Mouse (Mus musculus) ovary, postnatal 14 days (tissue): ENCODE measurements around the gene Tnk2.

Source experiments
- DNase-seq: peaks from one replicate; pipeline ENCODE4 v3.0.0; 2022; ENCODE audit warnings: low spot score

Gene Tnk2

DNA sequence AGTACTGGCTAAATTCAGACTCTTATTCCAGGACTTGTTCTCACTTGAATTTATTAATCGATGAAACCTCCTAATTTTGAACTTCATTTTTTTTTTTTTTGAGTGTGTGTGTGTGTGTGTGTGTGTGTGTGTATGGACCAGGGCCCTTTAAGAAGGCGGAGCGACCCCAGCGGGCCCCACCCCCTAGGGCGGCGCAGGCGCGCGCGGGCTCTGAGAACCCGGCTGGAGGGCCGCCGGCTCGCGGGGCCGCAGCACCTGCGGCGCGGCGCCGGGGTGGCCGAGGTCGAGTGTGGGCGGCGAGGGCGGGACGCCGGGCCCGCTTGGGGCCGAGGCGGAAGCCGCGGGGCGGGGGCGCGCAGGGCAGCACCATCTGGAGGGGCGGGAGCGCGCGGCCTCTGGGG, at the start of gene Tnk2:
Gene Tnk2 (plus strand): TSS at position 214 of the 401 bp plus-strand sequence.
- DNase-seq: peak; percentile 77

DNA sequence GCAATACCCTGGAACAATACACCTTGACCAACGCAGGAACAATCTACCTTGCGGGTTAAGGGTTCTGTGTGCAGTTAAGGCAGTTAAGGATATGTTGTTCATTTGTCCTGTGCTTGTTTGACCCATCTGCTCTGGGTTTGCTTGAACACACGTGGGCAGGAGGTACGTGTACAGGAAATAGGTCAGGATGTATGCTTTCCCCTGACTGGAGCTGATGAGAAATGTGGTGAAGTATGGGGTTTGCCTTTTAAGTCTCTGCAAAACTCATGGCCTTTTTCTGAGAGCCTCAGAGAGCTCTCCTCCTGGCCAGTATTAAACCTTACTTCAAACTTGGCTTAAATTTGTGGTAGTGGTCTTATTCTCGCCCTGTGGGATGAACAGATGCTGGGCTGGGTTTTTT, 49.8 kb upstream of the Tnk2 start:
- DNase-seq: no peak

DNA sequence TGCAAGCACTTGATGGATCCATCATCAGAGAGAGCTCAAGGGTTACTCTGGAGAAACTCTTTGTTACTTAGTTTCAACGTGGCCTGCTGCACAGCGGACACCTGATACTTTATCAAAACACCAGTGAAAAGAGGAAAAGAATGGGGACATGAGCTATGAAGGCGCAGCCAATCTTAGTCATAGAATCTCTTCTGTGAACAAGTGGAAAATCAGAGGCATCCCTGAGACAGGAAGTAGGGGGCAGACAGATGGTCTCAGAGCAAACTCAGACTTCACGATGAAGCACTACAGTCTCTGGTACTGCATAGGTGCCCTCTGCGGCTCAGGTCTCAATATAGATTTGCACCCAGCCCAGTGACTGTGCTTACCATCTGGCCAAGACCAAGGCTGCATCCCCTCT, 49.0 kb upstream of the Tnk2 start:
- no peak for DNase-seq

DNA sequence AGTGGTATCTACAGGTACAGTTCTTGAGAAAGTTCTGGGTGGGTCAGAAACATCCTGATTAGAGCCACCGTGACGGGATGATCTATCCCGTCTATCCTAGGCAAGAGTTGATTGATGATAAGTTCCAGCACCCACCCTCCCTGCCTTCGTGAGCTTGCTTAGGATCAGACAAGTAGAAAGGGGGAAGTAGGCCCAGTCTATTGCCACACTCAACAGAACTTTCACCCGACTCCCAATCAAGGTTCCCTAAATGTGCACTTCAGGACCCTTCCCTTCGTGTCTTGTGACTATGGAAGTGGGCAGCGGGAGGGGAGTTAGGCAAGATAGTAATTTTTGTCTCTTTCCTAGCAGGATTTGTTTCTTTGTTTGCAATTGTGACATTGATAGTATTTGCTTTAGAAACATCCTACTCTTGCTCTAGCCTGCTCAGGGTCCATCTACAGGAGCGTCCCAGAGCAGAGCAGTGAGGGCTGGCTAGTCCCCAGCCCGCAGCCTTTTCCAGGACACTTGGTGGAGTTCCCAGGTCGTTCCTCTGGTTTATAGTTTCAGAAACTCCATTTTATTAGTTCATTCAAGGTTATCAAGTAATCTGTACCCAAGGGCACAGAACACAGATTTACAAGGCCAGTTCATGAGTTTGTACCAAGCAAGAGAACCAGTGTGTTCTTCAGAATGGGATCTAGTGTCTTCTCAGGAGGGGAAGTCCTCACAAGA, 48.4 kb upstream of the Tnk2 start:
- DNase-seq: no peak

DNA sequence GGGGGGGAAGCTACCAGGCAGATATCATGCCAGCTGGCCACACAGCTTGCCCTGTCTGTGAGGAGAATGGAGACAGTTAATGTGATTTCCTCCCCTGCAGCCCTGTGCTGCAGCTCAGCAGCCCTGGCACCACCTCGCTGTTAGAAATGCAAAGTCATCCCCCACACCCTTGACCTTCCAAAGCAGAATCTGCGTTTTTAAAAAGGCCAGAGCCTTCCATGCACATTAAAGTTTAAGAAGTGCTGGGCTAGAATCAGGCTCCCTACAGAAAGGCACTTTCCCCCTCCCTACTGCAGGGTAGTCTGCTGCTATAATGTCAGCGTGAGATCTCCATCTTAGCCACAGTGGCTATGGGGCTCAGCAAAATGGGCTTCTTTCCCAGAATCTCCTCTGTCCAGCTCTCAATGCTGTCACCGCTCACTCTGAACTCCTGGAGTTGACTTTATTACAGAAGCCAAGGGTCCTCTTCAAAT, 45.7 kb upstream of the Tnk2 start:
- DNase-seq: no peak

DNA sequence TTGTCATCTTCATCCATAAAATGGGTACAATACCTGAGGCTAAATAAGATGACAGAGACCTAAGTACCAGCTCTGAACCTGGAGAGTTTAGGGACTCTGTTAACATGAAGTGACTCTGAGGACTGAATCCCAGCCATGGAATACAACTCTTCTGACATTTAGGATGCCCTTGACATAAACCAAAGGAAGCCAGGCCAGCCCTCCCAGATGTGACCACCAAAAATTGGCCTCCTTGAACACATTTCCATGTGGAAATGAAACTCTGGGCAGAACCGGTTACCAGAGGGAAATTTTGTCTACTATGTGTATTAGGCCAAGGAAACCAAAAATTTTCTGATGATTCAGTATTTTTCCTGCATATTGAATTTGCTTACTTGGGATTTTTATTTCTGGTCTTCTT, 44.5 kb upstream of the Tnk2 start:
- DNase-seq: no peak

DNA sequence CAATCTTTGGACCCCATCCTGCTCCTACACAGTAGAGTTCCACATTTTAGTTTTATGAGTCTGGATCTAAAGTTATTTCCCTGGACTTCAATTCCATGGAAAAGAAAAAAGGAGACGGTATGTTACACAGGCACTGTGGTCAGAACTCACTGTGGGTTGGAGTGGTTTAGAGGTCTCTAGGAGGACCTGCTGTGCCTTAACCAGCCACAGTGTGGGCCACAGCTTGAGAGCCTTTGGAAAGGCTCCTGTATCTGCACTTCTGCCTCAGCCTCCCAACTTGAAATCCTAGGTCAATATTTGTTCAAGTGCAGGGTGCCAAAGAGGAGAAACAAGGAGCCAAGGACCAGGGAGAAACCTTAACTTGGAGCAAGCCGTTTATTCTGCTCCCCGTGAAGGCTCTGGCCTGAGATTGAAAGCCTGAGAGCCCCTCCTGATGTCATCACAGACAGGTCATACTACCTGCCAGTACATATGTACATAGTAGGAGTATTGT, 41.4 kb upstream of the Tnk2 start:
- DNase-seq: no peak

DNA sequence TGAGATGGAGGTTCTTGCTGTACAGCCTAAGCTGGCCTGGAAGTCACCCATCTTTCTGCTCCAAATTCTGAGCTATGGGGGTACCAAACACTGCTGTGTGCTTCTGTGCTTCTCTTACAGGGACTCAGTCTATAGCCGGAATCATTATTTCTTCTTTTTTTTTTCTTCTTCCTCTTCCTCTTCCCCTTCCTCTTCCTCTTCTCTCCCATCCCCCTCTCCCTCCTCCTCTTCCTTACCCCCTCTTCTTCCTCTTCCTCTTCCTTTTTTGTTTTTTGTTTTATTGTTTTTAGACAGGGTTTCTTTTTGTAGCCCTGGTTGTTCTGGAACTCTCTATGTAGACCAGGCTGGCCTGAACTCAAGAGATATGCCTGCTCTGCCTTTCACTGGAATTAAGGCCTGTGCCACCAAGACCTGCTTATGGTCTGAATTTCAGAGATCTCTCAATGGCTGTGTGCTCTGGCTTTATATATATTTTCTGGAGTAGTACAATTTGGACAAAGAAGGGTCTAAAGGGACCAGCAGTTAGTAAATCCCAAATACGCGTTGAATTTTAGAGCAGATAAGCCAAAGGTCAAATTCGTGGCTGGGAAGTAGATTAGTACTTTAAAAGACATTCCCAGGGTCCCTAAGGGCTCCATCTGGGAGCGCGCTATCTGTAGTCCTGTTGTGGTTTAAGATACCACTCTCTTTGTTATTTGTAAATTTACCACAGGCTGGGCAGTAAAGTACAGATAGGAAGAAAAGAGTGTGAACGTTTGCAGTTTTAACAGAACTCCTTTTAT, 35.9 kb upstream of the Tnk2 start:
- no peak for DNase-seq

DNA sequence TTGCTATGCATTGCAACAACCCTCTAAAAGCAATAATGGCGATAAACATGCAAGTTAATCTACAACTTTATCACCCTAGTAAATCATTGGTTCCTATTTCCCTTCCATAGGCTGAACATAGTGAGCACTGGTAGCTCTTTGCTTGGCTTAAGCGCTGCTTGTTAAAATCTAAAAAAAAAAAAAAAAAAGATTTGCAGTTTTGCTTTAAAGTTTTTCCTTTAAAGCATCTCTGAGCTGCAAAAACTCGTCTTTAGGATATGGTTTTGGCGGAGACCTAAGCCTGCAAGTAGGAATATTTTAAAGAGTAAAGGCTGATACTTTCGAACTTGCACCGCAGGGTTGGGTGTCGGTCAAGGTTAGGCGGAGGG, 35.3 kb upstream of the Tnk2 start:
- no peak for DNase-seq

DNA sequence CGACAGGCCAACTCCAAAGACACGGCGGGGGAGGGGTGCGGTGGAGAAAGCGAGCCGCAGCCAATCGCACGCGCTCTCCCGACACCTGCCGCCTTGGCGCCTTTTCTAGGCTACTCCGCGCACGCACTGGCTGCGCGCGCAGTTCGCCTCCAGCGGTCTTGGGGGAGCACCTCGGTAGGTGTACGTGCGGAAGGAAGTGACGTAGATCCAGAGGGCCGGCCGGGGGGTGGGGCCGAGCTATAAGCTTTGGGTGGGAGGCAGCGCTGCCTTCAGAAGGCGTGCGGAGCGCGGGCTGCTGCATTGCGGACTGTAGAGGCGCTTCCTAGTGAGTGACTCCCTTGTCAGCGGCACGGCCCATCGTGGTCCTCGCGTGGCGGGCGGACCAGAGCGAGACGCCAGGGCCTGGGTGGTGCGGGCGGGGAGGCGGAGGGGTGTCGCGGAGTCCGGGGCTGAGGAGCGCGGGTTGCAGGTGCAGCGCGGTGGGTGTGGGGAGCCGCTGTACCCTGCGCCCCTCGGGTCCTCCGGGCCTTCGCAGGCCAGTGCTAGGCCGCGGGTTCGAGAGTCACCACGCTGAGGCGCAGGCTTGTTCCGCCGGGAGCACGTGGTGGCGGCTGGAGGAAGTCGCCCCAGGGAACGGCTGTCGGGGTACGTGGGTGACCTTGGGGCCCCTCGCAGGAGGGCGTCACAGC, 34.8 kb upstream of the Tnk2 start, which contains the start of gene Tfrc:
Gene Tfrc (plus strand): TSS at position 209 of the 689 bp plus-strand sequence.
- peak; percentile 88 for DNase-seq

DNA sequence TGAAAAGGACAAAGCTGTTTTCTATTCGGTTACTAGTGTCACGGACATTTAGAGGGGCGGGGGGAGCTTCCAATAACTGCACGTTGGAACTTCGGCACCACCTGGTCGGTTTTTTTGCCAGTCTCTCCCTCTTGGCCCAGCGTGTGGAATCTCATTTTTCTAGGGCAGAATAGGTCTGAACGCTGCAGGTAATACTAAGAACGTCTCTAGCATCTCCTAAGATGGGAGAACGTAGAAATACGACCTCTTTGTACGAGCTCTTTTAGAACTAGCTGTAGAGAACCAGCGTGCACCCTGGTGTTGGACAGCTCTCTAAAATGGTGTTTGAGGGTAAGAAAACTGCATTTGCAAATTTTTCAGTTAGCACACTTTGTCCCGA, 34.3 kb upstream of the Tnk2 start:
- no peak for DNase-seq

DNA sequence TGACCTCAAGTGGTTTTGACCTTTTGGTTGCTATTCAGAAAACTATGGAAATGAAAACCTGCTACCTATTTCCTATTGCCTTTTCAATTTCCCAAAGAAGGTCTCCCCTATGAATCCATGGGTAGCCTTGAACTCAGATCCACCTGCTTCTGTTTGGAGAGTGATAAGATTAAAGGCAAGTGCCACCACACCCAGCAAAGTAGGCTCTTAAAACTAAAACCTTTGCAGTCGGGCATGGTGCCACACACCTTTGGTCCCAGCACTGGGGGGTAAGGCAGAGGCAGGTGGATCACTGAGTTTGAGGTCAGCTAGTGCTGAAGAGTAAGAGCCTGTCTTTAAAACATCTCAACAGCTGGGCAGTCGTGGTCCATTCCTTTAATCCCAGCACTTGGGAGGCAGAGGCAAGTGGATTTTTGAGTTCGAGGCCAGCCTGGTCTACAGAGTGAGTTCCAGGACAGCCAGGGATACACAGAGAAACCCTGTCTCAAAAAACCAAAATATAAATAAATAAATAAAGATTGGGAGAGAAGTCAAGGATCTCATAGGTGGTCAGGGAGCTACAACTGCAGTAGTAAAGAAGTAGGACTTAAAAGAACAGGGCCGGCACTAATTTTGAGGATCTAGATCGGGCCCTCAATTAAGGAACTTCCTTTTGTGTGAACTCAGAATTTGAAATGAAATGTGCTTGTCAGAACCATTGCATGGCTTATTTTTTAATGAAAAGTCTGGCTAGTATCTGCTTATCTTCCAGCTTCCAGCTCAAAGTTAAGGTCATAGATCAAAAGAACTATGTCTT, 33.0 kb upstream of the Tnk2 start:
- DNase-seq: no peak

DNA sequence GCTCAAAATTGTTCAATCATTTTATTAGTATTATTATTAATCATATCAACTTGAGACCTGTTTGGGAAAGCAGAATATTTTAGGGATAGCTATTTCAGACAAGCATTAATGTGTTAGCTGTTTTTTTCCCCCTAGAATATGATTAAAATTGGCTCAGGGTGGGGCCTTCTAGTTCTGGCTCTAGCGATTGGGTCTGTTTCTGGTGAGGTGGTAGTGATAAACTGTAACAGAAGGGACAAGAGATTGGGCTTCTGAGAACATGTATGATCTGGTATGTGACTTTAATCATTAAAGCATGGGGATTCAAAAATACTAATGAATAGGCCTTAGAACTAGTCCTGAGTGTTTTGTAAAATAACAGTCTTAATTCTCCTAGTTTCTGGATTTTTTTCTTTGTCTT, 31.6 kb upstream of the Tnk2 start:
- DNase-seq: no peak

DNA sequence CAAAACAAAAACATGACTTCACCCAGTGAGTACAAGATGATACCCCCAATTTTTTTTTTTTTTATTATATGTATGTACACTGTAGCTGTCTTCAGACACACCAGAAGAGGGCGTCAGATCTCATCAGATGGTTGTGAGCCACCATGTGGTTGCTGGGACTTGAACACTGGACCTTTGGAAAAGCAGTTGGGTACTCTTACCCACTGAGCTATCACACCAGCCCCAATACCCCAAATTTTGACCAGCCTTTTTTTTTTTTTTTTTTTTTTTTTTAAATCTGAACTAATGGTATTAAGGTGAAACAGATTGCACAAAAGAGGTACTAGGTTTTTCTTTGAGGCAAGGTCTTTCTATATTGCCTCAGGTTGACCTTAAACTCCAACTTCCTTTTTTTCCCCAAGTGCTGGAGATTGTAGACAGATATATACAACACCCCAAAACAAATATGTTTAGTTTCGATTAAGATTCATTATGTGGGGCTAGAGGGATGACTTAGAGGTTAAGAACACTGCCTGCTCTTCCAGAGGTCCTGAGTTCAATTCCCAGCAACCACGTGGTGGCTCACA, 30.3 kb upstream of the Tnk2 start:
- no peak for DNase-seq

DNA sequence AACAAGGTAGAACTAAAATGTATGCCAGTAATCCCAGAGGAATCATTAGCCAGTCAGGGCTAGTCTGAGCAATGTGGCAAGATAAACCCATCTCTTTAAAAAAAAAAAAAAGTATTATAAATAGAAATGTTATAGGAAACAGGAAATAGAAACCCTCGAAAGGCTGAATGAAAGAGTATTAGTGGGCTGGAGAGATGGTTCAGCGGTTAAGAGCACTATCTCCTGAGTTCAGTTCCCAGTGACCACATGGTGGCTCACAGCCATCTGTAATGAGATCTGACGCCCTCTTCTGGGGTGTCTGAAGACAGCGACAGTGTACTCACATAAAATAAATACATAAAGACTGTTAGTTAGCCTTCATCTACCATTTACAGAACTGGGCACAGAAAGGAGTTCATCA, 29.6 kb upstream of the Tnk2 start:
- no peak for DNase-seq

DNA sequence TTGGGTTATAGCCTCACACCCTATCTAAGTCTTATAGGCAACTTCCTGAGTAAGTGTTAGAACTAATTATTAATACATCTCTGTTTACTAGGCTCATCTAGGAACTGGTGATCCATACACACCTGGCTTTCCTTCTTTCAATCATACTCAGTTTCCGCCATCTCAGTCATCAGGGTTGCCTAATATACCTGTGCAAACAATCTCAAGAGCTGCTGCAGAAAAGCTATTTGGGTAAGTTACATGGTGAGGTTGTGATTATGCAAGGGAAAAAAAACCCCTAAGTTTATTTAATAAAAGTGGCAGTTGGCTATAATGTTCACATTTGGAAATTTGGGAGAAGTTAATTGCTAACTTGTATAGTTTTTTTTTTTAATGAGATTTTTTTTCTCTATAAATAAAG, 24.7 kb upstream of the Tnk2 start:
- no peak for DNase-seq

DNA sequence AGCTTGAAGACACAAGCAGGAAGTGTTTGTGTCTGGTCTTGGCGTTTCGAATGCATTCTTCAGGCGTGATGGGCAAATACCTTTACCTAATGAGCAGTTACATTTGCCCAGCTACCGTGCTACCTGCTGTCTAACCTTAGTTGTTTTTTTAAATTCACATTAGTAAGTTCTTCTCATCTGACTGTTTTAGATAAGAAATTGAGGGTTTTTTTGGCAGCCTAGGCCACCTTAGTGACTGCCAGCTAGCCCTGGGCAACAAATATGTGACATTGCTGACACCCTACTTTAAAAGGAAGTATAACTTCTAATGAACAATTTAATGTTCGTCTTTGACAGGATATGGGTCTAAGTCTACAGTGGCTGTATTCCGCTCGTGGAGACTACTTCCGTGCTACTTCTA, 15.5 kb upstream of the Tnk2 start:
- no peak for DNase-seq

DNA sequence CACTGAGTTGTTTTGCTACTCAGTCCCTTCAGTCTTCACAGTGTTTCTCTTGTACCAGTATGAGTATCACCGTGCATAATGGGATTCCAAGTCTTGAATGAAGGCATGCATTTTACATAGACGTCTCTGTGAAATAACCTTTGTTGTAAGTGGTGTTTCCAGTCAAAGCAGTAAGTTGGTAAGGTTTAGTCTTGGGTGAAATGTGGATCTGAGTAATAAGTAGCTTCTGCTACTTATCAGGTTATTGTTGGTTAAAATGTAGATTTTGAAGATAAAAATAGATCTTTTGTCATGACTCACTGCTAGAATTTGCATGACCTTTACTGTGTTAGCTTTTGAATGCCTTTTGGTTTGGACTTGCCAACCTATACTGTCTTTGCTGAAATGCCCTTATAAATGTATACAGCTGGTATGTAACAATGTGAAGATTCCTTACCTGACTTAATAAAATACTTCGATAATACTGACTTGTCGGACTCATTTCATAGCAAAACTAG, 11.3 kb upstream of the Tnk2 start:
- DNase-seq: no peak

DNA sequence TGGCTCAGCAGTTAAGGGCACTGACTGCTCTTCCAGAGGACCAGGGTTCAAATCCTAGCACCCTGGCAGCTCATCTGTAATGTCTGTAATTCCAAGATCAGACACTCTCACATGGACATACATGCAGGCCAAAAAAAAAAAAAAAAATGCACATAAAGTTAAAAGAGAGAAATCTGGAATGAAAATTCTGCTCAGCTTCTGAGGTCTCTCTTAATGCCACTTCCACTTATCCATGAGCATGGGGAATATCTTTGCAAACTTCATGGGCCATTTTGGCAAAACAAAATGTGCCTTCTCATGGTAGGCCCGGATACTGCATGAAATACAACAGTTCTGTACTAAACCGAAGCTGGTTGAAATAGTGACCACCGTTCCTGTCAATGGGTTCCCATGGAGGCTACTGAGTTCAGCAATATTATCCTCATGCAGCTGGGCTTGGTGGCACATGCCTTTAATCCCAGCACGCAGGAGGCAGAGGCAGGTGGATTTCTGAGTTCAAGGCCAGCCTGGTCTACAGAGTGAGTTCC, 10.1 kb upstream of the Tnk2 start:
- no peak for DNase-seq

DNA sequence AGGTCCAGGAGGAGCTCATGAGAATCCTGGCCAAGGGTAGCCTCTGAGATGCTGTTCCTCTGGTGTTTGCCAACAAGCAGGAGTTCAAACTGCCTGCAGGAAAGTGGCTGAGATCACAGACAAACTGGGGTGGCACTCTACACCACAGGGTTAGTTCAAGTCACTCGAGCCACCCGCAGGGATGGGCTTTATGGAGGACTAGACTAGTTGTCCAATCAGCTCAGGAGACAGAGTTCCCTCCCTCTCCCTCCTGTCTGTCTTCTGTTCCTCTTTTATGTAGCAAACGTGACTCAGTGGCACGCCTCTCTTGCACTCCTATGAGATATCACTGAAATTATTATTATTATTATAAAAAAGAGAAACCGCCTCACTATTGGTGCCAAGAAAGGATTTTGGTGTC, 9.5 kb upstream of the Tnk2 start:
- no peak for DNase-seq

DNA sequence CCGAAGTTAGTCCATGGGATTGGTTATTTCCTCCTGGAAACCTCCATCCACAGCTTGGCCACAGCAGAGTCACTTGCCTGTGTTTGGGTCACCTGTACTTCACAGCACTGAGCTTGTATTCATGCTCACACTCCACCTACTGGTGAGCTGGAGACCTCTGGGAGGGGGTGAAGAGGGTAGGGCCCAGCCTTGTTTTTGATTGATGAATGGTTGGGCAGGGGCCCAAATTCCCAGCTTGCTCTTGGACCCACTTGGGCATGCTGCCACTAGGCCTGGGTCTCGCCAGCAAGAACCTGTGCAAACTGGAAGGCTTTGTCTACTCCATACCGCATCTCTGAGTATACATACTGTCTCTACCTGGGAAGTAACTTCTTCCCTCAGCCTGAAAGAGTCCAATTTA, 8.4 kb upstream of the Tnk2 start:
- no peak for DNase-seq
